Mouse (Mus musculus) stomach, embryonic 15.5 days (tissue): ENCODE results near the gene Kat2b. TPM values are rescaled to one million over a fixed set of nuclear protein-coding genes. Genes with fewer than 3 reads are reported as not detected.
"Not testable (repeated sequence)": the region's sequence is repeated elsewhere in the genome, so short reads cannot be mapped to it uniquely, and the experiment has no call there.

Source experiments
- ATAC-seq: fragments of 200-750 bp; cut with Nextera tagmentation; 2 replicates; pipeline ENCODE4 v1.8.0; 2017; ENCODE audit warnings: low read depth, moderate number of reproducible peaks, moderate TSS enrichment; ENCODE audit not compliant: insufficient read depth, low FRiP score
- H3K27ac ChIP-seq: fragments of 300-500 bp; sonication (generic); 2 replicates; pipeline ENCODE4 v1.5.1; 2015; ENCODE audit warnings: mild to moderate bottlenecking, inconsistent platforms
- H3K27me3 ChIP-seq: fragments of 300-500 bp; sonication (generic); replicated peaks from 2 replicates; pipeline ENCODE4 v1.6.1; 2015; ENCODE audit warnings: inconsistent platforms
- H3K36me3 ChIP-seq: fragments of 300-500 bp; sonication (generic); 2 replicates; pipeline ENCODE4 v1.6.1; 2015; ENCODE audit warnings: inconsistent platforms
- H3K4me1 ChIP-seq: fragments of 300-500 bp; sonication (generic); 2 replicates; pipeline ENCODE4 v1.6.1; 2015; ENCODE audit warnings: inconsistent platforms
- H3K4me2 ChIP-seq: fragments of 300-500 bp; sonication (generic); 2 replicates; pipeline ENCODE4 v1.6.1; 2015; ENCODE audit warnings: mild to moderate bottlenecking, inconsistent platforms
- H3K4me3 ChIP-seq: fragments of 300-500 bp; sonication (generic); replicated peaks from 2 replicates; pipeline ENCODE4 v1.5.1; 2015; ENCODE audit warnings: inconsistent platforms
- H3K9ac ChIP-seq: fragments of 300-500 bp; sonication (generic); 2 replicates; pipeline ENCODE4 v1.6.1; 2015; ENCODE audit warnings: inconsistent platforms
- H3K9me3 ChIP-seq: fragments of 300-500 bp; sonication (generic); 2 replicates; pipeline ENCODE4 v1.6.1; 2016; ENCODE audit warnings: inconsistent platforms
- WGBS: fragments of 180-500 bp; shearing (Covaris S2); methylation state at CpG from one replicate; pipeline ENCODE4 v1.1.7; 2015; 5-methylcytosine and 5-hydroxymethylcytosine counted together
- polyA plus RNA-seq: library from polyadenylated mRNA; unstranded; fragments of >200 nt; fragmentation: Nextera tagmentation; extraction: Ambion mirVana; gene quantifications from 2 replicates; pipeline ENCODE4 v1.2.1, GENCODE M21; 2015

Kat2b gene
- polyA plus RNA-seq: 4.1 and 5.3 TPM in 2 replicates

- Histone ChIP-seq H3K36me3 (no peaks in the 10 kb centered on the region), H3K4me3 (peak within 1 kb of the TSS; percentile 88), H3K4me2 (peak within 1 kb of the TSS; percentile 94), H3K9me3 (no peaks in the 10 kb centered on the region), H3K4me1 (peaks cover 15% of the 10 kb centered on the region; the same call in 1 of the 2 replicates), H3K27ac (peak within 1 kb of the TSS; percentile 93), H3K27me3 (no peaks in the 10 kb centered on the region), H3K9ac (peak within 1 kb of the TSS; percentile 73)
- 4% methylated on average over 20 of the region's 20 CpGs for WGBS
- ATAC-seq: no peak
Measured at GRCm38 (mm10) chr17:53566161-53566918, at the start of gene Kat2b. Gene Kat2b, plus strand, starts transcription at chr17:53566861.

GRCm38 (mm10) chr17:53519364-53519763 is 47.3 kb upstream of the Kat2b start:
- no peak for ATAC-seq
- Histone ChIP-seq H3K9me3 (no peaks in the 10 kb centered on the region), H3K4me1 (no peaks in the 10 kb centered on the region), H3K27me3 (no peaks in the 10 kb centered on the region), H3K9ac (no peak overlapping the region), H3K27ac (no peak overlapping the region), H3K4me2 (no peak overlapping the region), H3K4me3 (no peak overlapping the region), H3K36me3 (no peaks in the 10 kb centered on the region)

GRCm38 (mm10) chr17:53520509-53520908 is 46.2 kb upstream of the Kat2b start:
- Histone ChIP-seq H3K4me2 (no peak overlapping the region), H3K9me3 (no peaks in the 10 kb centered on the region), H3K9ac (no peak overlapping the region), H3K4me3 (no peak overlapping the region), H3K4me1 (no peaks in the 10 kb centered on the region), H3K36me3 (no peaks in the 10 kb centered on the region), H3K27me3 (no peaks in the 10 kb centered on the region), H3K27ac (no peak overlapping the region)
- no peak for ATAC-seq

- H3K27ac ChIP-seq: no peak overlapping the region
- no peak overlapping the region for H3K4me2 ChIP-seq
- no peak for ATAC-seq
- no peaks in the 10 kb centered on the region for H3K9me3 ChIP-seq
- no peak overlapping the region for H3K9ac ChIP-seq
- H3K4me1 ChIP-seq: no peaks in the 10 kb centered on the region
- WGBS: 79% methylated on average over 2 of the region's 2 CpGs
- H3K4me3 ChIP-seq: no peak overlapping the region
- H3K36me3 ChIP-seq: no peaks in the 10 kb centered on the region
- H3K27me3 ChIP-seq: no peaks in the 10 kb centered on the region
Measured at GRCm38 (mm10) chr17:53528034-53528433, 38.6 kb upstream of the Kat2b start.

GRCm38 (mm10) chr17:53531160-53531559 is 35.5 kb upstream of the Kat2b start:
- no peak for ATAC-seq
- WGBS: 43% methylated on average over 2 of the region's 2 CpGs

DNA sequence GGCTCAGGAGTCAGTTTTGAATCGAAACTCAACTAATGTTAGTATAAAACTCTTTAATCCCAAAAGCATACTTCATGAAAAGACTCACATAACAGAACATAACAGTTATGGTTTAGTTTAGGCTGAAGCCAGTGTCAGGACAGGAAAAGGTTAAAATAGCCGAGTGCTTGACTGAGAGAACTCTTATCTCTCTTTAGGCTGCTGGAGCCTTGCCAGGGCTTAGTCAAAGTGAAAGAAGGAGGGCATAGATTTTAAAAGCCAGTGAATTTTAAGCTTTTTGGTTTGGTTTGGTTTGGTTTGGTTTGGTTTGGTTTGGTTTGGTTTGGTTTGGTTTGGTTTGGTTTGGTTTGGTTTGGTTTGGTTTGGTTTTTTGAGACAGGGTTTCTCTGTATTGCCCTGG is 34.2 kb upstream of the Kat2b start:
- no peaks in the 10 kb centered on the region for H3K27me3 ChIP-seq
- no peaks in the 10 kb centered on the region for H3K4me1 ChIP-seq
- H3K36me3 ChIP-seq: no peaks in the 10 kb centered on the region
- no peak overlapping the region for H3K9ac ChIP-seq
- 32% methylated on average over 2 of the region's 2 CpGs for WGBS
- no peak overlapping the region for H3K4me3 ChIP-seq
- no peak overlapping the region for H3K4me2 ChIP-seq
- no peaks in the 10 kb centered on the region for H3K9me3 ChIP-seq
- H3K27ac ChIP-seq: no peak overlapping the region
- no peak for ATAC-seq

More at GRCm38 (mm10) chr17:53531160-53531559, 35.5 kb upstream of the Kat2b start:
- no peak overlapping the region for H3K9ac ChIP-seq
- no peak overlapping the region for H3K27ac ChIP-seq
- H3K4me2 ChIP-seq: no peak overlapping the region
- no peaks in the 10 kb centered on the region for H3K27me3 ChIP-seq
- no peaks in the 10 kb centered on the region for H3K4me1 ChIP-seq
- H3K36me3 ChIP-seq: no peaks in the 10 kb centered on the region
- no peaks in the 10 kb centered on the region for H3K9me3 ChIP-seq
- no peak overlapping the region for H3K4me3 ChIP-seq

GRCm38 (mm10) chr17:53539351-53539750 is 27.3 kb upstream of the Kat2b start, which contains the start of gene Pp2d1:
Gene Pp2d1, minus strand, starts transcription at chr17:53539451.
- H3K27ac ChIP-seq, ATAC-seq, H3K36me3 ChIP-seq, H3K27me3 ChIP-seq, H3K4me1 ChIP-seq, H3K9ac ChIP-seq, H3K4me2 ChIP-seq, H3K4me3 ChIP-seq, H3K9me3 ChIP-seq: not testable (repeated sequence)
- WGBS: 62% methylated on average over 2 of the region's 2 CpGs

DNA sequence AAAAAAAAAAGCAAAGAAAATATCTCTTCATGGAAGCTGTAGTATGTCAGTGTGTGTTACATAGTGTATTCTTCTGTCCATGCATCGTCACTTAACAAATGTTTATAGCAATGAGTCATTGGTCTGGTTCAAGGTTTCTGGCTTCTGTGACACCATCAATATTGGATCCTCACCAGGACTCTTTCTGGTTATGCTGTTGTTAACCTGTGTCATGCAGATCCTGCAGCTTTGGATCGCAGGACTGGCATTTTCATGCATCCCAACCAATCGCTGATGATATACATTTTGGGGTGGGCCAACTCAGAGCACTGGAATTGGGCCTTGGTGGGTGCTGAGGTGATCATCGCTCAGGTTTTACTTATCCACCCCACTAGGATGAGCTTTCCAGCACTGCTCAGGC is 24.1 kb upstream of the Kat2b start:
- 91% methylated on average over 4 of the region's 4 CpGs for WGBS
- Histone ChIP-seq H3K4me3 (no peak overlapping the region), H3K9me3 (no peaks in the 10 kb centered on the region), H3K27ac (no peak overlapping the region), H3K9ac (no peak overlapping the region), H3K36me3 (no peaks in the 10 kb centered on the region), H3K27me3 (no peaks in the 10 kb centered on the region), H3K4me1 (peaks cover 2% of the 10 kb centered on the region; the same call in 1 of the 2 replicates), H3K4me2 (no peak overlapping the region)
- ATAC-seq: no peak

GRCm38 (mm10) chr17:53543591-53544324 is 22.9 kb upstream of the Kat2b start:
- H3K9ac ChIP-seq: no peak overlapping the region
- no peaks in the 10 kb centered on the region for H3K9me3 ChIP-seq
- no peaks in the 10 kb centered on the region for H3K36me3 ChIP-seq
- WGBS: 49% methylated on average over 9 of the region's 9 CpGs
- 0 out of 2 replicates have a peak overlapping the region, but pooled peaks have one; percentile 13 for H3K27ac ChIP-seq
- H3K4me1 ChIP-seq: peaks cover 2% of the 10 kb centered on the region; the same call in 1 of the 2 replicates
- no peak overlapping the region for H3K4me3 ChIP-seq
- ATAC-seq: peak; percentile 14; the same call in 1 of the 2 replicates
- H3K27me3 ChIP-seq: no peaks in the 10 kb centered on the region
- no peak overlapping the region for H3K4me2 ChIP-seq

GRCm38 (mm10) chr17:53551306-53552299 is 15.1 kb upstream of the Kat2b start:
- 80% methylated on average over 8 of the region's 8 CpGs for WGBS
- Histone ChIP-seq H3K9me3 (no peaks in the 10 kb centered on the region), H3K4me1 (no peaks in the 10 kb centered on the region), H3K9ac (no peak overlapping the region), H3K36me3 (no peaks in the 10 kb centered on the region), H3K4me3 (no peak overlapping the region), H3K27ac (no peak overlapping the region), H3K27me3 (no peaks in the 10 kb centered on the region), H3K4me2 (no peak overlapping the region)
- no peak for ATAC-seq

DNA sequence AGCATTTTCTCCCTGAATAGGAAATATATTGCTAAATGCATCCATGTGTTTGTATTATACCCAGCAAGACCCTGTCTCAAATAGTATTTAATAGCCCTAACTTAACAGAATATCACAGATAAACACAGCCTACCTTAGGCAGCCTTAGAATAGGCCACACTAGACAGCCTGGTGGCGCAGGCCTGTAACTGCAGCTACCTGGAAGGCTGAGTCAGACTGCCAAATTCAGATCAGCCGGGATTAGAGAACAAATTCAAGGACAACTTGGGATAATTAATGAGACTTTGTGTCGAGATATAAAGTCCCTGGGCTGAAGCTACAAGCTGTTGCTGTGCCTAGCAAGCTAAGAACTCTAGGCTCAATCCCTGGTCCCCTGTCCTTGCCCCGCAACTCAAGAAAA is 12.6 kb upstream of the Kat2b start:
- ATAC-seq: no peak
- H3K36me3 ChIP-seq: no peaks in the 10 kb centered on the region
- WGBS: 65% methylated on average over 4 of the region's 4 CpGs

More for the DNA sequence above, 12.6 kb upstream of the Kat2b start:
- Histone ChIP-seq H3K4me2 (no peak overlapping the region), H3K4me3 (no peak overlapping the region), H3K27ac (no peak overlapping the region), H3K9ac (no peak overlapping the region), H3K9me3 (no peaks in the 10 kb centered on the region), H3K27me3 (no peaks in the 10 kb centered on the region), H3K4me1 (no peaks in the 10 kb centered on the region)
